Mouse (Mus musculus) midbrain, postnatal 0 days (tissue): ENCODE data around the gene Shisa8. TPM values are rescaled to one million over a fixed set of nuclear protein-coding genes. Genes with fewer than 3 reads are reported as not detected.

Experiments
- ATAC-seq: fragments of 200-750 bp; cut with Nextera tagmentation; 2 replicates; pipeline ENCODE4 v1.8.0; 2017; ENCODE audit warnings: moderate number of reproducible peaks, mild to moderate bottlenecking, moderate TSS enrichment, moderate library complexity; ENCODE audit not compliant: low FRiP score
- DNase-seq: peaks from one replicate; pipeline ENCODE4 v3.0.0-alpha.2; 2015; ENCODE audit warnings: low spot score
- H3K27ac ChIP-seq: fragments of 300-500 bp; sonication (generic); 2 replicates; pipeline ENCODE4 v1.5.1; 2014; ENCODE audit warnings: low read depth, mild to moderate bottlenecking, low read length, mixed read lengths
- H3K27me3 ChIP-seq: fragments of 300-500 bp; sonication (generic); 2 replicates; pipeline ENCODE4 v1.6.1; 2014; ENCODE audit warnings: low read length, control low read depth, mixed read lengths; ENCODE audit not compliant: insufficient read depth
- H3K36me3 ChIP-seq: fragments of 300-500 bp; sonication (generic); 2 replicates; pipeline ENCODE4 v1.6.1; 2014; ENCODE audit warnings: low read length, control low read depth, mixed read lengths; ENCODE audit not compliant: insufficient read depth
- H3K4me1 ChIP-seq: fragments of 300-500 bp; sonication (generic); 2 replicates; pipeline ENCODE4 v1.6.1; 2014; ENCODE audit warnings: mild to moderate bottlenecking, control low read depth, antibody characterized with exemption, low read length, mixed read lengths; ENCODE audit not compliant: insufficient read depth
- H3K4me2 ChIP-seq: fragments of 300-500 bp; sonication (generic); 2 replicates; pipeline ENCODE4 v1.6.1; 2014; ENCODE audit warnings: low read depth, mild to moderate bottlenecking, low read length, mixed read lengths; ENCODE audit not compliant: poor library complexity, severe bottlenecking
- H3K4me3 ChIP-seq: fragments of 300-500 bp; sonication (generic); 2 replicates; pipeline ENCODE4 v1.5.1; 2014; ENCODE audit warnings: low read depth, mild to moderate bottlenecking, low read length, moderate library complexity
- H3K9ac ChIP-seq: fragments of 300-500 bp; sonication (generic); replicated peaks from 2 replicates; pipeline ENCODE4 v1.6.1; 2014; ENCODE audit warnings: mild to moderate bottlenecking, low read length, moderate library complexity, mixed read lengths; ENCODE audit not compliant: poor library complexity, severe bottlenecking
- H3K9me3 ChIP-seq: fragments of 300-500 bp; sonication (generic); 2 replicates; pipeline ENCODE4 v1.6.1; 2016; ENCODE audit warnings: low read length, control low read depth
- CTCF ChIP-seq: IDR thresholded peaks from 2 replicates; pipeline ENCODE4 v1.5.1; 2016; ENCODE audit warnings: antibody characterized with exemption, mild to moderate bottlenecking
- WGBS: fragments of 180-500 bp; shearing (Covaris S2); extraction: QIAGEN DNeasy Blood & Tissue Kit; methylation state at CpG from one replicate; pipeline ENCODE4 v1.1.7; 2014; 5-methylcytosine and 5-hydroxymethylcytosine counted together
- polyA plus RNA-seq: library from polyadenylated mRNA; unstranded; fragments of >200 nt; fragmentation: Nextera tagmentation; extraction: Ambion mirVana; gene quantifications from 2 replicates; pipeline ENCODE4 v1.2.1, GENCODE M21; 2015
- total RNA-seq: library from RNA; depleted of rRNA; stranded (reverse); fragments of >200 nt; gene quantifications from 2 replicates; pipeline ENCODE4 v1.2.3, GENCODE M21; 2014

Shisa8 gene
- total and polyA plus RNA-seq, 2 experiments from 2014 or later: 1.6 to 7.6 TPM

DNA sequence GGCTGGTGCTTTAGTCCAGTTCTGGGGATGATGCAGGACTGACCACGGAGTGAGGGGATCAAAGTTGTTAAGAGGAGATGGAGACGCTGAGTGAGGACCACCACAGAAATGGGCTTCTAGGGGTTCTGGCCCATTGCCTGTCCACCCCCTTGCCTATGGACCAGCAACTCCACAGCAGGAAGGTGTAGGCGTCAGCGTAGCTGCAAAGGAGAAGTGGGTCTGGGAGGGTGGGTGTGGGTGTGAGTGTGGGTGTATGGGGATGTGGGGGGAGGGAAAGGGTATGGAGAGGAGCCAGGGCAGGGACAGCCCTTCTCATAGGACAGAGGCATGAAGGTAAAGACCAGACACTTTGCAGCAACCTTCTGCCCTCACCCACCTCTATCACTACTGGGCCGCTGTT lies 13.2 kb upstream of the Shisa8 start:
- no peak for DNase-seq
- no peak overlapping the region for H3K4me2 ChIP-seq
- 87% methylated on average over 5 of the region's 5 CpGs for WGBS
- TF ChIP-seq CTCF: no peak
- no peak overlapping the region for H3K9ac ChIP-seq
- H3K27me3 ChIP-seq: peaks cover 8% of the 10 kb centered on the region; the same call in 1 of the 2 replicates
- H3K4me1 ChIP-seq: 0 out of 2 replicates have a peak, but pooled peaks cover 2% of the 10 kb centered on the region
- no peak overlapping the region for H3K4me3 ChIP-seq
- no peak for ATAC-seq
- H3K27ac ChIP-seq: no peak overlapping the region
- H3K36me3 ChIP-seq: no peaks in the 10 kb centered on the region
- no peaks in the 10 kb centered on the region for H3K9me3 ChIP-seq

DNA sequence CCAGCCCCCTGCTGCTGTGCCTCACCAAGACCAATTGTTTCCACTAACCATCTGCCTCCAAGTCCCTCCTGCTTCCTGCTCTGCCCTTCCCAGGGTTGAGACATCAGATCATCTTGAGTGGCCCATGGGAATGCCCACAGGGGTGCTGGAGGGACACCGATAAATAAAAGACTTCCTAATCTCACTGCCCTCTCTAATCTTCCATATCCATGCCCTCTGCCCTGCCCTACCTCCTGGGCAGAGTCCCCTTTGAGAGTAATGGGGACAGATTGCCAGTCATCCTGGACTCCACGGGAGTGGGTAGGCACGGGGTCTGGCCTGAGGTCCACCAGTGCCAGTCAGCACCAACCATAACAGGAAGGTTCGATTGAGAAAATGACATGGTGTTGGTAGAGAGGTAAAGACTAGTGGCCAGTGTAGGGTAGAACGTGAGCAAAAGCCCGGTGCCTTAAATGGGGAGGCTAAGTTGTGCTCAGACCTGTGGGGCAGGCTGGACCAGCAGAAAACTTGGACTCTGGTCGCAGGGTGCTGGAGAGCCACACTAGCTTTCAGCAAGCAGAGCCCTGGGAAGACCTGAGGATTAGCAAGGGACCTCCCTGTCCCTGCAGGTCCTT lies 12.1 kb upstream of the Shisa8 start:
- Histone ChIP-seq H3K4me2 (peak overlapping the region; percentile 49), H3K27me3 (peaks cover 8% of the 10 kb centered on the region; the same call in 1 of the 2 replicates), H3K9me3 (no peaks in the 10 kb centered on the region), H3K27ac (no peak overlapping the region), H3K4me1 (0 out of 2 replicates have a peak, but pooled peaks cover 2% of the 10 kb centered on the region), H3K9ac (no peak overlapping the region), H3K4me3 (no peak overlapping the region; the same call in 1 of the 2 replicates), H3K36me3 (no peaks in the 10 kb centered on the region)
- ATAC-seq: no peak
- no peak for DNase-seq
- 37% methylated on average over 7 of the region's 7 CpGs for whole genome bisulfite sequencing
- no peak for TF ChIP-seq CTCF

GRCm38 (mm10) chr15:82223657-82224601 lies 11.3 kb upstream of the Shisa8 start, which contains the start of gene Tnfrsf13c:
TSS of gene Tnfrsf13c (minus strand) at chr15:82224369.
- Histone ChIP-seq H3K4me2 (peak within 1 kb of the TSS; percentile 49), H3K4me3 (peak within 1 kb of the TSS; percentile 22), H3K27me3 (peaks cover 8% of the 10 kb centered on the region; the same call in 1 of the 2 replicates), H3K9me3 (no peaks in the 10 kb centered on the region), H3K27ac (no peak within 1 kb of the TSS), H3K4me1 (0 out of 2 replicates have a peak, but pooled peaks cover 2% of the 10 kb centered on the region), H3K36me3 (no peaks in the 10 kb centered on the region), H3K9ac (0 out of 2 replicates have a peak within 1 kb of the TSS, but pooled peaks have one; percentile 4)
- TF ChIP-seq CTCF: no peak
- ATAC-seq: peak; percentile 53
- peak; percentile 38 for DNase-seq
- WGBS: 2% methylated on average over 39 of the region's 44 CpGs

DNA sequence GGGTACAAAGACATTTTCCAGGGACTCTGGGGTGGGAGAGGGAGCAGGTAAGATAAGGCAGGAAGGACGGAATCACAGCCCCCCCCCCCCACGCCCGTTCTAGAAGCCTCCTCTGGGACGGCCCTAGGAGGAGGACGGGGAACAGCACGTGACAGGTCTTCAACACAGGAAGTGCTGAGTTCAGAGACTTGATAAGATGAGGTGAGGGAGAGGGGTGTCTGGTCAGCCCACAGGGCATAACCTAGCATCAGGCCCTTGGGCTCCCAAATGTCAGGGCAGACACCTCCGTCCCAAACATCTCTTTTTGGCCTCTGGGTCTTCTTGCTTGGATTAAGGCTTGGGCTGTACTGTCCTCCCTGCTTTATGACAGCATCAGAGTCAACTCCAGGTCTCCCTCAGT lies 10.6 kb upstream of the Shisa8 start:
- H3K9me3 ChIP-seq: no peaks in the 10 kb centered on the region
- WGBS: 61% methylated on average over 7 of the region's 7 CpGs
- no peak for TF ChIP-seq CTCF
- no peak overlapping the region for H3K27ac ChIP-seq
- 0 out of 2 replicates have a peak, but pooled peaks cover 2% of the 10 kb centered on the region for H3K4me1 ChIP-seq
- H3K9ac ChIP-seq: no peak overlapping the region
- H3K27me3 ChIP-seq: peaks cover 8% of the 10 kb centered on the region; the same call in 1 of the 2 replicates
- H3K36me3 ChIP-seq: no peaks in the 10 kb centered on the region
- no peak overlapping the region for H3K4me2 ChIP-seq
- H3K4me3 ChIP-seq: no peak overlapping the region
- ATAC-seq: no peak
- DNase-seq: no peak

GRCm38 (mm10) chr15:82221104-82221860 lies 8.7 kb upstream of the Shisa8 start:
- H3K4me1 ChIP-seq: 0 out of 2 replicates have a peak, but pooled peaks cover 2% of the 10 kb centered on the region
- no peak overlapping the region for H3K4me3 ChIP-seq
- ATAC-seq (no peak), DNase-seq (no peak)
- H3K9ac ChIP-seq: no peak overlapping the region
- no peaks in the 10 kb centered on the region for H3K9me3 ChIP-seq
- TF ChIP-seq CTCF: 0 out of 2 replicates have a peak, but pooled peaks have one; percentile 21
- H3K27me3 ChIP-seq: peaks cover 8% of the 10 kb centered on the region
- H3K27ac ChIP-seq: no peak overlapping the region
- WGBS: 63% methylated on average over 14 of the region's 14 CpGs
- no peaks in the 10 kb centered on the region for H3K36me3 ChIP-seq
- no peak overlapping the region for H3K4me2 ChIP-seq
